Mouse (Mus musculus): ENCODE results near the gene Kcnab1.

DNA sequence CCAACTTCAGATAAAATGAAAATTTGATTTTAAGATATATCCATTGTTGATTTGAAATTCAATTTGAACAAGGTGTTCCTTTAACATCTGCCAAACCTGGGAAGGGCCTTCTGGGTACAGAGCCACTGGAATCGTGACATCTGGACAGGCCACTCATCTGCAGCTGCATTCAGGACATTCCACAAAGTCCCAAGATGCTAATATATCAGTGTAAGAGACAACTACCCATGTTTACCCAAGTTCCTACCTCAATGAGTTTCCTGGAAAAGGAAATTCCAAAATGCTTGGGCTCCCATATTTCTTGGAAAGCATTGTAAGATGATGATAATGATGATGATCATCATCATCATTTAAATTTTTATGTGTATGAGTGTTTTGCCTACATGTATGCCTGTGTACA is 91.4 kb downstream of the Kcnab1 start:
- no peak for TF ChIP-seq CTCF (IDR thresholded peaks at IDR 0.05; ENCODE audit: control insufficient read depth, insufficient read depth, insufficient read length)
- no peak for TF ChIP-seq MAX (IDR thresholded peaks at IDR 0.05)
- TF ChIP-seq MYOG (IDR thresholded peaks at IDR 0.05; ENCODE audit: control insufficient read depth, extremely low read depth, insufficient read length): no peak
- no peak for TF ChIP-seq USF1 (IDR thresholded peaks at IDR 0.05; ENCODE audit: low read depth)
- no peak for TF ChIP-seq CEBPB (IDR thresholded peaks at IDR 0.05; ENCODE audit: low read depth)

All from C2C12 (cell line).